Mouse (Mus musculus): ENCODE results near the gene Papln. TPM values are rescaled to one million over a fixed set of nuclear protein-coding genes. Genes with fewer than 3 reads are reported as not detected.

The Papln gene
- total and polyA plus RNA-seq, 3 experiments = 0.09 to 0.51 TPM; not detected in 1

GRCm38 (mm10) chr12:83792706-83793410 is 29.4 kb downstream of the Papln start:
- TF ChIP-seq ZMIZ1 (IDR thresholded peaks at IDR 0.05; ENCODE audit: low read depth, low read length) (no peak), EP300 (IDR thresholded peaks at IDR 0.05; ENCODE audit: low read length) (no peak), NELFE (IDR thresholded peaks at IDR 0.05; ENCODE audit: low read depth, low read length) (no peak), MAFK (IDR thresholded peaks at IDR 0.05; ENCODE audit: insufficient replicate concordance, low read length) (no peak), USF1 (IDR thresholded peaks at IDR 0.05; ENCODE audit: low read depth, low read length) (no peak)
- Histone ChIP-seq H3K36me3 (replicated peaks in 1 of 2; ENCODE audit: control insufficient read depth in 1 of 2, insufficient read depth in 1 of 2, low read length in 1 of 2) (peaks cover 24 to 48% of the 10 kb centered on the region in 2 experiments), H3K4me2 (ENCODE audit: insufficient read depth, low read depth, poor library complexity, severe bottlenecking) (no peak overlapping the region), H3K9ac (ENCODE audit: insufficient read depth, low read depth) (no peak overlapping the region), H3K27ac (ENCODE audit: insufficient read depth, low read depth) (no peak overlapping the region), H3K9me3 (replicated peaks; ENCODE audit: low read length) (no peaks in the 10 kb centered on the region), H3K79me2 (replicated peaks; ENCODE audit: control insufficient read depth, extremely low read depth, insufficient read depth, poor library complexity, severe bottlenecking) (no peaks in the 10 kb centered on the region), H3K4me3 (replicated peaks in 1 of 3; ENCODE audit: low read depth in 2 of 3, low read length in 2 of 3, poor library complexity in 1 of 3) (no peak overlapping the region), H3K27me3 (replicated peaks) (no peaks in the 10 kb centered on the region), H3K4me1 (ENCODE audit: control insufficient read depth in 1 of 2, insufficient read depth in 2 of 2) (no peaks in the 10 kb centered on the region; a peak in 1 of 4 replicates)
- DNase-seq (ENCODE audit: extremely low read depth) = no peak
- in situ Hi-C loops (cut with MboI; ENCODE audit: low pct_ligation_motif_present, low pct_unique_long_range_greater_than_20kb, low sequenced_read_pairs) (loop anchor here (25.0 kb wide), 1 partner anchor 269 kb away; the partner anchor contains the start of genes Acot3 and Acot5), dilution Hi-C loops (cut with MboI; ENCODE audit: extremely low pct_ligation_motif_present, extremely low pct_unique_long_range_greater_than_20kb, low sequenced_read_pairs) (no loop called here)

GRCm38 (mm10) chr12:83795051-83795450 is 31.6 kb downstream of the Papln start:
- DNase-seq (ENCODE audit: extremely low read depth) = no peak

GRCm38 (mm10) chr12:83795586-83795985 is 32.2 kb downstream of the Papln start:
- H3K27me3 ChIP-seq (replicated peaks) = no peaks in the 10 kb centered on the region
- TF ChIP-seq CHD2 (IDR thresholded peaks at IDR 0.05; ENCODE audit: low read length) = no peak
- TF ChIP-seq EP300 (IDR thresholded peaks at IDR 0.05; ENCODE audit: low read length) = no peak
- TF ChIP-seq POLR2AphosphoS2 (IDR thresholded peaks at IDR 0.05; ENCODE audit: low read depth, low read length) = no peak
- no peak for TF ChIP-seq MEF2A (IDR thresholded peaks at IDR 0.05; ENCODE audit: borderline replicate concordance, low read depth, low read length)
- no peak for TF ChIP-seq ZNF384 (IDR thresholded peaks at IDR 0.05; ENCODE audit: low read depth, low read length)
- no peak for TF ChIP-seq RAD21 (IDR thresholded peaks at IDR 0.05; ENCODE audit: low read depth, low read length)
- no peak for TF ChIP-seq USF2 (conservative IDR thresholded peaks at IDR 0.05; ENCODE audit: low read depth, low read length)
- no peak for TF ChIP-seq KAT2A (IDR thresholded peaks at IDR 0.05; ENCODE audit: insufficient replicate concordance, low read length)
- TF ChIP-seq CTCF (conservative IDR thresholded peaks at IDR 0.05 in 1 of 2, IDR thresholded peaks at IDR 0.05 in 1 of 2; ENCODE audit: low read depth in 2 of 2, low read length in 2 of 2) = no peak
- no peak for TF ChIP-seq TCF12 (IDR thresholded peaks at IDR 0.05; ENCODE audit: low read depth, low read length)
- no peak for TF ChIP-seq USF1 (IDR thresholded peaks at IDR 0.05; ENCODE audit: low read depth, low read length)
- no peak for TF ChIP-seq E2F4 (IDR thresholded peaks at IDR 0.05; ENCODE audit: insufficient replicate concordance, low read depth, low read length)
- no peak for TF ChIP-seq ELF1 (IDR thresholded peaks at IDR 0.05; ENCODE audit: low read depth, low read length)
- no peak for TF ChIP-seq MAFK (IDR thresholded peaks at IDR 0.05; ENCODE audit: insufficient replicate concordance, low read length)
- no peak for DNase-seq (ENCODE audit: extremely low read depth)

More at GRCm38 (mm10) chr12:83795051-83795450, 31.6 kb downstream of the Papln start:
- Histone ChIP-seq H3K27me3 (replicated peaks) (no peaks in the 10 kb centered on the region), H3K4me3 (replicated peaks in 1 of 3; ENCODE audit: low read depth in 2 of 3, low read length in 2 of 3, poor library complexity in 1 of 3) (no peak overlapping the region), H3K4me2 (ENCODE audit: insufficient read depth, low read depth, poor library complexity, severe bottlenecking) (no peak overlapping the region), H3K9ac (ENCODE audit: insufficient read depth, low read depth) (no peak overlapping the region), H3K9me3 (replicated peaks; ENCODE audit: low read length) (no peaks in the 10 kb centered on the region), H3K4me1 (ENCODE audit: control insufficient read depth in 1 of 2, insufficient read depth in 2 of 2) (no peaks in the 10 kb centered on the region; a peak in 1 of 4 replicates), H3K27ac (ENCODE audit: insufficient read depth, low read depth) (no peak overlapping the region), H3K79me2 (replicated peaks; ENCODE audit: control insufficient read depth, extremely low read depth, insufficient read depth, poor library complexity, severe bottlenecking) (no peaks in the 10 kb centered on the region), H3K36me3 (replicated peaks in 1 of 2; ENCODE audit: control insufficient read depth in 1 of 2, insufficient read depth in 1 of 2, low read length in 1 of 2) (peaks cover 29 to 67% of the 10 kb centered on the region in 2 experiments)
- TF ChIP-seq GABPA (IDR thresholded peaks at IDR 0.05; ENCODE audit: insufficient replicate concordance, low read depth, low read length) (no peak), NRF1 (IDR thresholded peaks at IDR 0.05; ENCODE audit: low read depth, low read length) (no peak), CHD1 (IDR thresholded peaks at IDR 0.05; ENCODE audit: low read depth, low read length) (no peak), ETS1 (conservative IDR thresholded peaks at IDR 0.05; ENCODE audit: low read depth, low read length) (no peak)
- in situ Hi-C loops (cut with MboI; ENCODE audit: low pct_ligation_motif_present, low pct_unique_long_range_greater_than_20kb, low sequenced_read_pairs) (loop anchor here (25.0 kb wide), 1 partner anchor 267 kb away; the partner anchor contains the start of genes Acot3 and Acot5), dilution Hi-C loops (cut with MboI; ENCODE audit: extremely low pct_ligation_motif_present, extremely low pct_unique_long_range_greater_than_20kb, low sequenced_read_pairs) (no loop called here)

More at GRCm38 (mm10) chr12:83795586-83795985, 32.2 kb downstream of the Papln start:
- Histone ChIP-seq H3K4me2 (ENCODE audit: insufficient read depth, low read depth, poor library complexity, severe bottlenecking) (no peak overlapping the region), H3K27ac (ENCODE audit: insufficient read depth, low read depth) (no peak overlapping the region), H3K36me3 (replicated peaks in 1 of 2; ENCODE audit: control insufficient read depth in 1 of 2, insufficient read depth in 1 of 2, low read length in 1 of 2) (peaks cover 32 to 72% of the 10 kb centered on the region in 2 experiments), H3K9me3 (replicated peaks; ENCODE audit: low read length) (no peaks in the 10 kb centered on the region), H3K4me3 (replicated peaks in 1 of 3; ENCODE audit: low read depth in 2 of 3, low read length in 2 of 3, poor library complexity in 1 of 3) (no peak overlapping the region), H3K79me2 (replicated peaks; ENCODE audit: control insufficient read depth, extremely low read depth, insufficient read depth, poor library complexity, severe bottlenecking) (no peaks in the 10 kb centered on the region), H3K4me1 (ENCODE audit: control insufficient read depth in 1 of 2, insufficient read depth in 2 of 2) (no peaks in the 10 kb centered on the region; a peak in 1 of 4 replicates), H3K9ac (ENCODE audit: insufficient read depth, low read depth) (no peak overlapping the region)
- in situ Hi-C loops (cut with MboI; ENCODE audit: low pct_ligation_motif_present, low pct_unique_long_range_greater_than_20kb, low sequenced_read_pairs) = loop anchor here (25.0 kb wide), 1 partner anchor 267 kb away; the partner anchor contains the start of genes Acot3 and Acot5
- dilution Hi-C loops (cut with MboI; ENCODE audit: extremely low pct_ligation_motif_present, extremely low pct_unique_long_range_greater_than_20kb, low sequenced_read_pairs) = no loop called here

All from CH12.LX (cell line).